Mouse (Mus musculus) heart, adult 9 months (tissue): ENCODE measurements around the gene Six3.

Experiments used
- DNase-seq, 2 experiments: peaks; one replicate each; pipeline ENCODE4 v3.0.0; 2022; ENCODE audit warnings: low spot score in 2 of 2

Six3 gene

GRCm38 (mm10) chr17:85612526-85613265 is 712 bp upstream of the Six3 start:
- DNase-seq: no peak

GRCm38 (mm10) chr17:85614011-85614721 is 758 bp downstream of the Six3 start:
- no peak for DNase-seq

GRCm38 (mm10) chr17:85614722-85615331 is 1.4 kb downstream of the Six3 start:
- DNase-seq: no peak

- no peak for DNase-seq
Observed at GRCm38 (mm10) chr17:85615586-85615985, 2.2 kb downstream of the Six3 start.

GRCm38 (mm10) chr17:85616526-85617500 is 3.4 kb downstream of the Six3 start:
- no peak for DNase-seq

GRCm38 (mm10) chr17:85617566-85618358 is 4.4 kb downstream of the Six3 start:
- no peak for DNase-seq

GRCm38 (mm10) chr17:85618359-85619112 is 5.1 kb downstream of the Six3 start:
- DNase-seq: no peak

GRCm38 (mm10) chr17:85619113-85620085 is 6.0 kb downstream of the Six3 start:
- DNase-seq: no peak

- no peak for DNase-seq
Observed at GRCm38 (mm10) chr17:85620086-85620481, 6.7 kb downstream of the Six3 start.

- no peak for DNase-seq
Observed at GRCm38 (mm10) chr17:85620680-85621504, 7.5 kb downstream of the Six3 start.

- DNase-seq: no peak
Observed at GRCm38 (mm10) chr17:85621505-85622310, 8.3 kb downstream of the Six3 start.

- DNase-seq: no peak
Observed at GRCm38 (mm10) chr17:85622493-85623157, 9.2 kb downstream of the Six3 start.

- DNase-seq: no peak
Observed at GRCm38 (mm10) chr17:85623161-85624050, 10.0 kb downstream of the Six3 start.

GRCm38 (mm10) chr17:85624051-85624420 is 10.6 kb downstream of the Six3 start:
- no peak for DNase-seq
